Mouse (Mus musculus) stomach, embryonic 14.5 days (tissue): ENCODE data around the gene Relb. TPM values are rescaled to one million over a fixed set of nuclear protein-coding genes. Genes with fewer than 3 reads are reported as not detected.

Experiments
- ATAC-seq: fragments of 200-750 bp; cut with Nextera tagmentation; 2 replicates; pipeline ENCODE4 v1.8.0; 2017; ENCODE audit warnings: low read depth, moderate TSS enrichment; ENCODE audit not compliant: insufficient number of reproducible peaks, insufficient read depth, low FRiP score
- H3K27ac ChIP-seq: fragments of 300-500 bp; sonication (generic); 2 replicates; pipeline ENCODE4 v1.5.1; 2014; ENCODE audit warnings: mild to moderate bottlenecking, low read length, moderate library complexity, mixed read lengths
- H3K27me3 ChIP-seq: fragments of 300-500 bp; sonication (generic); 2 replicates; pipeline ENCODE4 v1.6.1; 2014; ENCODE audit warnings: low read length, control low read depth, mixed read lengths; ENCODE audit not compliant: control insufficient read depth, insufficient read depth
- H3K36me3 ChIP-seq: fragments of 300-500 bp; sonication (generic); 2 replicates; pipeline ENCODE4 v1.6.1; 2014; ENCODE audit warnings: mild to moderate bottlenecking, control low read depth, low read length, moderate library complexity, mixed read lengths; ENCODE audit not compliant: control insufficient read depth, insufficient read depth
- H3K4me1 ChIP-seq: fragments of 300-500 bp; sonication (generic); 2 replicates; pipeline ENCODE4 v1.6.1; 2014; ENCODE audit warnings: low read length, control low read depth, mixed read lengths; ENCODE audit not compliant: control insufficient read depth, insufficient read depth
- H3K4me2 ChIP-seq: fragments of 300-500 bp; sonication (generic); replicated peaks from 2 replicates; pipeline ENCODE4 v1.6.1; 2014; ENCODE audit warnings: low read depth, low read length, control low read depth
- H3K4me3 ChIP-seq: fragments of 300-500 bp; sonication (generic); 2 replicates; pipeline ENCODE4 v1.5.1; 2014; ENCODE audit warnings: low read depth, low read length, control low read depth
- H3K9ac ChIP-seq: fragments of 300-500 bp; sonication (generic); replicated peaks from 2 replicates; pipeline ENCODE4 v1.6.1; 2014; ENCODE audit warnings: low read depth, mild to moderate bottlenecking, control low read depth, low read length, moderate library complexity, mixed read lengths
- H3K9me3 ChIP-seq: fragments of 300-500 bp; sonication (generic); 2 replicates; pipeline ENCODE4 v1.6.1; 2016; ENCODE audit warnings: low read depth, low read length, control low read depth; ENCODE audit not compliant: control insufficient read depth
- WGBS: fragments of 180-500 bp; shearing (Covaris S2); extraction: QIAGEN DNeasy Blood & Tissue Kit; methylation state at CpG from one replicate; pipeline ENCODE4 v1.1.7; 2014; 5-methylcytosine and 5-hydroxymethylcytosine counted together
- polyA plus RNA-seq: library from polyadenylated mRNA; unstranded; fragments of >200 nt; fragmentation: Nextera tagmentation; extraction: Ambion mirVana; gene quantifications from 2 replicates; pipeline ENCODE4 v1.2.1, GENCODE M21; 2014

The Relb gene
- polyA plus RNA-seq, 1 experiment from 2014 or later: 10.4 TPM

DNA sequence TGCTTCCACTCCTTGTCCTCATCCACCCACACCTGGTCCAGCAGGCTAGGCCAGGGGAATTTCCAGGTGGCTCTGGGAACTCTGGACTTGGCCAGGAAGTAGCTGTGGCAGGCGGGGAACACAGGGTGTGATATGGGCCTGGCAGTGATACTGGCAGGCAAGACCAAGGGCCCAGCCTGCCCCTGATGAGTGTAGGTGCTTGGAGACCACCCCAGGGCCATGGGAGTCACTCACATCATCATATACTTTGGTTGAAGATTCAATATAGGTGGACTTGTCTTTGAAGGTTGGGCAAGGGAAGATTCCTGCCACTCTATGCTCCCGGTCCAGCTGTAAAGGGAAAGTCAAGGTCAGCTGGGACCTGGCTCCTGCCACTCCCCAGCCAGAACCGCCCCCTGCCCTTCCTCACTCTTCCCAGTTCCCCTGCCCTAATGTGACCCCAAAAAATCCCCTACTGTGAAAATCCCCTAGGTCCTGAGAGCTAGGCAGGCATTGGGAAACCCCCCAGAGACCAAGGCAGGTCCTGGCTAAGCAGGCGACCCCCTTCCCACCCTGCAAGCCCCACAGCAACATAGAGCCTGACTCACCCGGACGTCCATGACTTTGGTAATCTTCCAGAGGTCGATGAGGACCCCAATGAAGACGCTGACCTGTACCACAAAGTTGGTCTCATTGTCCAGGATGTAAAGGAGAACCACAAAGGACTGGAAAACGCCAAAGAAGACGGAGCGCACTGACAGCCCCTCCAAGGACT, 6.0 kb upstream of the Relb start:
- no peaks in the 10 kb centered on the region for H3K4me1 ChIP-seq
- no peak for ATAC-seq
- H3K36me3 ChIP-seq: peaks cover 65% of the 10 kb centered on the region
- H3K9me3 ChIP-seq: no peaks in the 10 kb centered on the region
- H3K4me3 ChIP-seq: no peak overlapping the region
- WGBS: 87% methylated on average over 11 of the region's 11 CpGs
- H3K4me2 ChIP-seq: no peak overlapping the region
- no peaks in the 10 kb centered on the region for H3K27me3 ChIP-seq
- no peak overlapping the region for H3K27ac ChIP-seq
- no peak overlapping the region for H3K9ac ChIP-seq

DNA sequence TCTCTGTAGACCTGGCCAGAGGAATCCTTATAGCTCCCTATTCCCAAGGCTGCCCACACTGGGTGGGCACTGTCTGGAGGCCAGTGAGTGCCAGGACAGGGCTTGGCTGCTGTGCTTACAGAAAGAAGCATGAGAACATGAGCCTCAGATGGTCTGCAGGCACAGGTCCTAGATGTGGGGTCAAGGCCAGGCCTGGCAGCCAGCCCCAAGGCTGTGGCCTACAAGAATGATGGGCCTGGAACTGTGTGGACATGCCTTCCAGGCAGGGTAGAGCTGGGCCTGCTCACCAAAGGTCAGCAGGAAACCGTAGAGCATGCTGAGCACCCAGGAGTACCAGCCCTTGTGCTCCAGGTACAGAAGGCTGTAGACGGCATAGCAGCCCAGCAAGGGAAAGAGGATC, 5.4 kb upstream of the Relb start:
- Histone ChIP-seq H3K36me3 (peaks cover 65% of the 10 kb centered on the region), H3K4me3 (no peak overlapping the region), H3K9me3 (no peaks in the 10 kb centered on the region), H3K9ac (no peak overlapping the region), H3K27ac (no peak overlapping the region), H3K27me3 (no peaks in the 10 kb centered on the region), H3K4me2 (no peak overlapping the region), H3K4me1 (0 out of 2 replicates have a peak, but pooled peaks cover 3% of the 10 kb centered on the region)
- WGBS: 95% methylated on average over 2 of the region's 2 CpGs
- ATAC-seq: no peak

GRCm38 (mm10) chr7:19633855-19634254, 4.6 kb upstream of the Relb start:
- Histone ChIP-seq H3K27me3 (no peaks in the 10 kb centered on the region), H3K4me1 (0 out of 2 replicates have a peak, but pooled peaks cover 4% of the 10 kb centered on the region), H3K27ac (no peak overlapping the region), H3K9ac (no peak overlapping the region), H3K9me3 (no peaks in the 10 kb centered on the region), H3K4me3 (no peak overlapping the region), H3K36me3 (peaks cover 62% of the 10 kb centered on the region), H3K4me2 (no peak overlapping the region)
- WGBS: 93% methylated on average over 15 of the region's 15 CpGs
- ATAC-seq: no peak

DNA sequence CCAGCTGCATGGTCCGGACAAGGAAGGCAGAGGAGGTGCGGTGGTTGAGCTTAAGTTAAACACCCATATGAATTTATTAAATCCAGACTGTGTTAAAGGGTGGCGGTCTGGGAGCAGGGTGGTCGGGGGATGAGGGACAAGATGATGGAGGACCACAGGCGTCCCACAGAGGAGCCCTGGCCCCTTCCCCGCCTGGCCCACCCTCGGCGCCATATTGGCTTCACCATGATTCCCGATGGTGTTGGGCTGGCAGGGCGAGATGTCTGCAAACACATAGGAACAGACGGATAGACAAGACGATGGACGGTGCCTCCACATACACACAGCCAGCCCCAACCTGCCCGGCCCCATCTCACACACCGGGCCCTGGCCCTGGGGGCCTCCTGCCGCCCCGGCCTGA, 4.0 kb upstream of the Relb start:
- WGBS: 94% methylated on average over 15 of the region's 17 CpGs
- Histone ChIP-seq H3K9ac (no peak overlapping the region), H3K9me3 (no peaks in the 10 kb centered on the region), H3K27ac (no peak overlapping the region), H3K4me1 (0 out of 2 replicates have a peak, but pooled peaks cover 4% of the 10 kb centered on the region), H3K36me3 (peaks cover 55% of the 10 kb centered on the region), H3K4me3 (no peak overlapping the region), H3K4me2 (no peak overlapping the region), H3K27me3 (no peaks in the 10 kb centered on the region)
- ATAC-seq: no peak

- H3K27me3 ChIP-seq: no peaks in the 10 kb centered on the region
- H3K36me3 ChIP-seq: peaks cover 50% of the 10 kb centered on the region
- H3K4me1 ChIP-seq: 0 out of 2 replicates have a peak, but pooled peaks cover 4% of the 10 kb centered on the region
- H3K9ac ChIP-seq: no peak overlapping the region
- ATAC-seq: no peak
- H3K4me3 ChIP-seq: no peak overlapping the region
- H3K4me2 ChIP-seq: no peak overlapping the region
- no peak overlapping the region for H3K27ac ChIP-seq
- H3K9me3 ChIP-seq: no peaks in the 10 kb centered on the region
Measured at GRCm38 (mm10) chr7:19632720-19633119, 3.5 kb upstream of the Relb start.

DNA sequence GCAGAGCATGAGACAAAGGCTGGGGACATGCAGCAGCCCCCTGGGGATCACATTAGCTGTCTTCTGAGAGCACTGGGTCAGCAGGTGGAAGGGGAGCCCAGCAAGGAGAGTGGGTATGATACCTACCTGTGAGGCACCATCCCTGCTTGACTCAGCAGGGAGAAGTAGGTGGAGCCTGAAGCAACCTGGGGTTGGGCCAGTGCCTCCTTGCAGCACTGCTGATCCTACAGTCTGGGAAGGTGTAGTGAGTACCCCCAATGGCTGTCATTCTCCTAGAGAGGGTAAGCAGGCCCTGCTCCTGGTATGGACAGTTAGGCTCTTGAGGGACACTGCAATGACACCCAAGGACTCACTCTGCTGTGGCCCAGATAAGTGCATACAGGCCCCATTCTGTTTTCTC, 3.0 kb upstream of the Relb start:
- peaks cover 47% of the 10 kb centered on the region for H3K36me3 ChIP-seq

GRCm38 (mm10) chr7:19628536-19629360, 490 bp downstream of the Relb start:
- Histone ChIP-seq H3K27ac (peak overlapping the region; percentile 87), H3K36me3 (peaks cover 16% of the 10 kb centered on the region), H3K4me3 (peak overlapping the region; percentile 53), H3K9me3 (no peaks in the 10 kb centered on the region), H3K27me3 (no peaks in the 10 kb centered on the region), H3K4me1 (0 out of 2 replicates have a peak, but pooled peaks cover 4% of the 10 kb centered on the region), H3K9ac (peak overlapping the region; percentile 39), H3K4me2 (peak overlapping the region; percentile 87)
- peak; percentile 92 for ATAC-seq
- WGBS: 1% methylated on average over 57 of the region's 57 CpGs

More for the DNA sequence above, 3.0 kb upstream of the Relb start:
- Histone ChIP-seq H3K27me3 (no peaks in the 10 kb centered on the region), H3K4me1 (0 out of 2 replicates have a peak, but pooled peaks cover 4% of the 10 kb centered on the region), H3K4me3 (no peak overlapping the region), H3K9me3 (no peaks in the 10 kb centered on the region), H3K4me2 (no peak overlapping the region), H3K27ac (no peak overlapping the region), H3K9ac (no peak overlapping the region)
- no peak for ATAC-seq

GRCm38 (mm10) chr7:19628192-19628535, 1.1 kb downstream of the Relb start:
- Histone ChIP-seq H3K4me1 (0 out of 2 replicates have a peak, but pooled peaks cover 4% of the 10 kb centered on the region), H3K4me3 (peak overlapping the region; percentile 53), H3K9ac (no peak overlapping the region), H3K4me2 (peak overlapping the region; percentile 87), H3K27me3 (no peaks in the 10 kb centered on the region), H3K36me3 (peaks cover 10% of the 10 kb centered on the region; the same call in 1 of the 2 replicates), H3K27ac (peak overlapping the region; percentile 87; the same call in 1 of the 2 replicates), H3K9me3 (no peaks in the 10 kb centered on the region)
- 14% methylated on average over 17 of the region's 17 CpGs for WGBS
- no peak for ATAC-seq
